Mouse (Mus musculus) gastrocnemius, postnatal 10 days (tissue): ENCODE measurements at regions not wholly inside any gene's neighbourhood (a gene's known extent, or its start where the extent isn't known, plus 50 kb on each side); places are given as distances from the start of the nearest gene placed in this dataset.
A peak's percentile ranks its signal among the peaks of the same experiment; 100 is the strongest.

Source experiments
- DNase-seq: peaks from one replicate; pipeline ENCODE4 v3.0.0; 2021; ENCODE audit warnings: mixed read lengths

- DNase-seq: no peak
These were observed 262.6 kb upstream of the Atp2b1 start for GRCm38 (mm10) chr10:98651599-98651998.

- no peak for DNase-seq
These were observed 262.1 kb upstream of the Atp2b1 start for GRCm38 (mm10) chr10:98652084-98652483.

DNA sequence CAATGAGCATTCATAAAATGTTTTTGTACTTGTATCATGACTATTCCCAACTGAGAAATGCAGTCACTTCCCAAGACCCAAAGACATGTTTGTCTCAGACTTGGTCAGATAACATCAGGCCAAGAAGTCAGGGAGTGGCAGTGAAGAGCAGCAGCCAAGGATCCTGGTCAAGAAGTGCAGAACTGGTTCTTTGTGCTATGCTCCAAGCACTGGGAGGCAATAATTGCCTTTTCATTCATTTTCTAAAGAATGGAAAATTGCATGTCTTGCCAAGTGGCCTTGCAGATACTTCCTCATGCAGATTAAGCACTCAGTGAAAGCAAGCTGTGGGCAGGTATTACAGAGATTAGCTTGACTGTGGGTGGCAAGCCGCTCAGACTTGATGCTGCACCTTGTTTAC lies 253.5 kb upstream of the Atp2b1 start:
- DNase-seq: no peak

DNA sequence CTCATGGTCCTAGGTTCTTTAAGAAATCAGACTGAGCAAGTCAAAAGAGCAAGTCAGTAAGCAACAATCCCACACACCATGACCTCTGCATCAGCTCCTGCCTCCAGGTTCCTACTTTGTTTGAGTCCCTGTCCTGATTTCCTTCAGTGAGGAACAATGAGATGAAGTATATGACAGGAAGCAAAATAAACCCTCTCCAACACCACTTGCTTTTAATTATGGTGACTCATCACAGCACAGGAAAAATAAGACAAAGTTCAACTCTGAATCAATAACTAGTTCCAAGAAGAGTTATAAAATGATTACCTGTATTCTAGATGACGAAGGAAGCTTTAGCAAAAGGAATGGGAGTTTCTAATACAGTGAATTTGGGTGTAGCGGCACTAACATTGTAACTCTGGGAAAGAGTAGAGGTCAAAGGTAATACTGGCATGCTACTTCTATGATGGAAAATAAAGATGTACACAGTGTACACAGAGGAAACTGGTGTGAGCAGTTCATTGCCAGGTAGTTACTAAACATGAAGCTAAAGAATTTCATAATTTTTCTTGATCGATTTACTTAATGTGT lies 248.2 kb upstream of the Atp2b1 start:
- no peak for DNase-seq

DNA sequence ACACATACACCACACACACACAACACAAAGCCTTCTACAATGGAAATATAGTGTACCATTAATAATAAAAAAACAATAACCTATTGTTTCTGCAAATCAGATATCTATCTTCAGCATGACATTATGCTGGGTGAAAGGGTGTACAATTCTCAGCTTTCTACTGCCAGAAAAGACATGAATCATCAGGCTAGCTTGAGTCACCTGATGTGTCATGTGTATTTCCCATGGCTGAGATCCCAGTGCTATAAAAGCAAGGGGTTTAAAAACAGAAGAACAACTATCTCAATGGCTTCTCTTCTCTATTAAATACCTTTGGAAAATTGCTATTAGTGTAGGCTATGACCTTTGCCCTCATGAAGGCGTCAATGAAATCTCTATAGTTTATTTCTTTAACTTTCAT lies 246.5 kb upstream of the Atp2b1 start:
- DNase-seq: no peak

DNA sequence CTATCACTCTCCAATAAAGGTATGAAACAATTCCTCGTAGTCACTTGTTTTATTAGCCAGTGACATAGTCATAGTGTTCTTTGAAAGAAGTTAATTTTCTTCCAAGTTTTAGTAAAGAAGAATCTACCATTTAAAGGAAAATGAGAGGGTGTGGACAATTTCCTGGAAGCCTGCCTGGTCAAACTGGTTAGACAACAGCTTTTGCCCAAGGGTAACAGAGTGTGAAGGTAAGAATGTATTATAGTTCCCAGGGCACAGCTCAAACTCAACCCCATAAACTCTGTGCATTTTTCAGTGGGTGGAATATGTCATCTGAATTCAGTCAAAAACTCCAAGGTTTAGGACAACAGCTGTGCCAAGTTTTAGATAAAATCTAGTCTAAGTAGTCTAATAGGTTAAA lies 240.1 kb upstream of the Atp2b1 start:
- DNase-seq: no peak

DNA sequence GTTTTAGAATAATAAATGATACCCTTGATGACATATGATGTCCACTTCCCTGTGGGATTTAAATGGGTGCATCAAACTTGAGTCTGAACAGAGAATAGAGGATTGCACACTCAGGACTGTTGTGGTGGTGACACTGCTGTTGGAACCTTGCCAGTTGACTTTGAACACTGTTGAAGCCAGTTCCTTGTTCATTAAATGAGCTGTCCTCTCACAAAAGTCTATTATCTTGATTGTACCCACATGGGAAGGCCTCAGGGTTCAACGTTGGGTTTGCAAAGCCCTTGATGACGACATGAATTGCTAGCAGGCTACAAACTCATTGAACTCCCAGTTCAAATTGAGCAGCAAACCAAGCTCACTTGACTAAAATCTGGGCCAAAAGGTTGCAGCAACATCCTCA lies 237.3 kb upstream of the Atp2b1 start:
- DNase-seq: no peak

- no peak for DNase-seq
These were observed 236.0 kb upstream of the Atp2b1 start for GRCm38 (mm10) chr10:98678234-98678633.

DNA sequence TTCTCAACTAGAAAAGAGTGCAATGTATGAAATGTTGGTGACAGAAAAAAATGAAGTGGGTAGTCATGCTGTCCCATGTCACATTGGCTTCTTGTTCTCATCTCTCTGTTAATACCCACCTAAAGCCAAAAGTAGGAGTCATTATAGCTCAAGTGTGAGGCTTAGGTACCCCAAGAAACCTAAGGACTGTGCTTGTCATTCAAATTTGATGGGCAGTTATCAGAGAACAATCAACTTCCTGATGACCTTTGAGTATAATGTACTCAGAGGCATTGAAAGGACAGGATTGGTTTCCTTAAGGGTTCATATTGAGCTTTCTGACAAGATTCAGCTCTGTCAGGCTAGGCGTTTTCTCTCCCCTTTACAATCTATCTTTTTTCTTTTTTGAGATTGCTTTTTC lies 231.8 kb upstream of the Atp2b1 start:
- no peak for DNase-seq

DNA sequence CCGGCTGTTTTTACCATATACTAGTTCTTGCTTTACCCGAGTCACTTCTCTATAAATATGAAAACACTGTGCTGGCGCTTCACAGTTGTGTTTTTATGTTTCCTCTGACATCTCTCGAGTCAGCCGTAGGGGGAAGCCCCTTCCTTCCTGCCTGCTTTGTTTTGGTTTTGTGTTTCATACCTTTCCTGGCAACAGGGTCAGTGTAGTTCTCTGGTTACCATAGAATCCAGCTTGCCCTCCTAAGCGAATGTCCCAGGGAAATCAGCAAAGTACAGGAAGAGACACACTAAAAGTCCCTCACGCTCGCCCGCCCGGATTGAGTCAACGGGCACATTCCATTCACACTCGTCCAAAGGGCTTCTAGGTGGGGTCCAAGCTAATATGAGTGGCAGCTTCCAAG lies 230.0 kb upstream of the Atp2b1 start:
- DNase-seq: peak; percentile 26

DNA sequence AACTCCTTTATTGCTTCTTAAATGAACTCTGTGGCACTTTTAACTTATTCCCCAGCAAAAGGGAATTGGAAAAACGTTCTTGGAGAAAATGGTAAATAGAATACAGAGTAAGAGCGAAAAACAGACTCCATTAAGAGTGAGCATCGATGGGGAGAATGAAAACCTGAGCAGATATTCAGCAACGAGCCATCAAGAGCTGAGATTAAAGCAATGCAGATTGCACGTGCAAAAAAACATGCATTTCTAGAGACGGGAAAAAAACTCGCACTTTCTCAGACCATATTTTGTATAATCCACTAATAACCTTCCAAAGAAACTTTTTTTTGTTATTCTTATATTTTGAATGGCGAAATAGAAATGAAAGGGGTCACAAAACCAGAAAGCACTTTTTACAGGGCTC lies 229.5 kb upstream of the Atp2b1 start:
- no peak for DNase-seq

DNA sequence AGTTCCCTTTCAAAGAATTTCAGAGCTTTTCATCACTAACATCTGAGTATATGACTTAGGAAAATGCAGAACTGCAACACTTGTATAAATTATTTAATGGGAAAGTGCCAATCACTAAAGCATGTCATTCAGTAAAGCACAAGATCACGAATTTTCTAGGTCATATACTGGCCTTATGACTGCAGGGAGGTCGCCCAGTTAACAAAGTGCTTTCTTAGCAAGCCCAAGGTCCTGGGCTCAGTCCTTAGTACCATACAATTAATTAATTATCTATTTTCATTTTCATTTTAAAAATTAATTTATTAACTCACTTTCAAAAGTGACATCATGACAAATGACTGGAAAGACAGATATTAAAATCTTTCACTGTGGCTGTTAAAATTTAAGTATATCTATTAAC lies 228.5 kb upstream of the Atp2b1 start:
- no peak for DNase-seq

DNA sequence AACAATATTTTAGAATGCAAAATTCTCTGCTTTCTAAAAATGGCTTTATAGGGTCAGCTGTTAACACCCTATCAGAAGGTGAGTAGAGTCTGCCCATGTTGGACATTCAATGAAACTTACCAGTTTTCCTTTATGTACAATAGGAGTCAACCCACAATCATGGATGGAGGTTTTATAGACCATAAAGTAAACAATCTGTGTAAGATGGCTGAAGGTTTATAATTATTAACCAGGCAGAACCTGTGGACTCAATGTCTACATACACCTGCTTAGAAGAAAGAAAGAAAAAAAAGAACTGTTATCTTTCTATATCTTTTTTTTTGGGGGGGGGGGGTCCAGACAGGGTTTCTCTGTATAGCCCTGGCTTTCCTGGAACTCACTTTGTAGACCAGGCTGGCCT lies 227.8 kb upstream of the Atp2b1 start:
- DNase-seq: no peak

DNA sequence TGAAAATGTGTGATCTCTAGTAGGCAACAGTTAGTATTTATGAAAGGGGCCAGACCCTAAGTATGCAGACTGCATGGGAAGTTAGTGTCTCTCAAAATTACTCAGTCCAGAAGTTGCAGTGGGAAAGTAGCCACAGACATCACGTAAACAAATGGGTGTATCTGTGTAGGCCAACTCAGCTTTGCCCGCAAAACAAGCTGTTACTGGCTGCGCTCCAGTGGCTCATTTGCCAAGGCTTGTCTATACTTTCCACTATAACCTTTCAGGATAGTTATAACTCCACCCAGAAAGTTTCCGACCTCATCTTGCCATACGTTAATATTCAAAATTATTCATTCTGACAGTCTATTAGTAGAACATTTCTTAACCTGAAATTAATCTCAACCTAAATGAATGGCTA lies 222.4 kb upstream of the Atp2b1 start:
- no peak for DNase-seq

DNA sequence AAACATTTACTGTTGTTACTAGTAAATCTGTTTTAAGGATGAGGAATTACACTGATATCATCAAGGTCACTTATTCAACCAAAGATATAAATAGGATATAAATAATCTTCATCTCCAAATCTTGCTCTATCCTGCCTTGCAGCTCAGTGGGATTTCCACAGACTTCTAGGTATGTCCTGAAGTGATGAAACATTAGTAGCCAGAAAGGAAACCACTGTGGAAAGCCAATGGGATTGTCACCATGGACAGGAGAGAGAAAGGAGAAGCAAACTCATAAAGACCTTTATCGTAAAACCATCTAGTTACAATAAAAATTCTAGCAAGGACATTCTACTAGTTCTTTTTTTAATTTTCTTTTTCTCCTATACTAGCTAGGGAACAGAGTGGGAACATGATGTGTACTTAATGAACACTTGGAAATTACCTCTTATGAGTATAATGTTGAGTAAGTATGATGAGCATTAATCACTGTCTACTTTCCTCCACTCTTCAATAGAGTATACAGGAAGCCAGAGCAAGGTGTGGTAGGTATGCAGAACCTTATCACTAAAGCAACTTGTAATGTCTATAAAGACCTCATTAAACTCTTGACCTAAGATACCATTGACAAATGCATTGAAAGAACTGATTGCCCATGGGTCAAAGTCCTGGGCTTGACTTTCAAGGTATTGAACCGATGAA lies 219.4 kb upstream of the Atp2b1 start:
- no peak for DNase-seq

DNA sequence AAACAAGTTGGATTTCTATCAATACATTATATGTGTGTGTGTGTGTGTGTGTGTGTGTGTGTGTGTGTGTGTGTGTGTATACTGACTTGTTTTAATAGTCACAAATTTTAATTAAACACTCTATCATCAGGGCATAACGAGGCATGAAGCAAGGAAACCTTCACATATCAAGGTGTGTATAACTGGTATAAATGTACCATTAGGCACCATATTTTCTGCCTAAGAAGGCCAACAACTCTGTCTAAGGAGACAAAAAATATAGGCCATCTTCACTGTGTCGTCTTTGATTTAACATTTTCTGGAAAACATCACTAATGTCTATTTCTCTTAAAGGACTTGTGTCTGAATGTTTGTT lies 218.9 kb upstream of the Atp2b1 start:
- no peak for DNase-seq

- DNase-seq: no peak
These were observed 216.3 kb upstream of the Atp2b1 start for GRCm38 (mm10) chr10:98697866-98698265.

DNA sequence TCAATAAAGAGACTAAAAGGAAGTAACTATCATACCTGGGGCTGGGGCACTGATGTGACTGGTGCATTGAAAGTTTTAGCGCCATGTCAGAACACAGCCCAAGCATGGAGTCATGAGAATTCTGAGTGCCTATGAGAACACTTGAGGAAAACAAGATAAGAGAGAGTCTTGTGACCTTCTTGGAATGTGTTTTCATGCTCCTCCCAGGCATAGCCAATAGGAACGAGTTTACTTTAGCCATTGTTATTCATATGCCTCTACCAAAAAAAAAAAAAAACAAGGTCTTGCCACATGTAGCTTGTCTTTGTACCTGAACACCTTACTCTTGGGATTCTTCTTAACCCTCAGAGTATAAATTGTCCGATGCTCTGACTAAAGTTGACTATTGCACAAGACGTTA lies 214.6 kb upstream of the Atp2b1 start:
- no peak for DNase-seq

GRCm38 (mm10) chr10:98700407-98700806 lies 213.8 kb upstream of the Atp2b1 start:
- no peak for DNase-seq

- DNase-seq: no peak
These were observed 212.9 kb upstream of the Atp2b1 start for GRCm38 (mm10) chr10:98701285-98701684.

- no peak for DNase-seq
These were observed 211.6 kb upstream of the Atp2b1 start for GRCm38 (mm10) chr10:98702470-98703215.

GRCm38 (mm10) chr10:98703642-98704293 lies 210.4 kb upstream of the Atp2b1 start:
- no peak for DNase-seq

DNA sequence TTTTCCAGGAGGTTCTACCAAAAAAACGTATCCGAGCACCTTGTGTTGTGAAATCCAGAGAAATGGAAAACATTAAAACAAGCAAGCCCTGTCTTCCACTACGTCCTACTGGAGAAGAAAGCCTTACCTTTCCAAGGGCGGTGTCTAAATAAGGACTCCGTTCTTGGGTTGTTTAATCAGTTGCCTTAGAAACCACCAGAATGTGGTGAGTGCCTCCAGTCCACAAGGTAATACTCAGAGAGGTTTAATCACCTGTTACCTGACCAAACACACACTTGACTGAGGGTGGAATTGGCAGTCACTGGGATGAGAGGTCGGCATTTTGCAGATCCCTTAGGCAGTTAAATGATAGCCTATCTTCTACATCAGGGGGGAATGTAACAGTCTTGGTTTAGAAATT lies 209.6 kb upstream of the Atp2b1 start:
- DNase-seq: no peak

GRCm38 (mm10) chr10:98717856-98718255 lies 196.3 kb upstream of the Atp2b1 start:
- DNase-seq: no peak
